In the genomic region with DNA sequence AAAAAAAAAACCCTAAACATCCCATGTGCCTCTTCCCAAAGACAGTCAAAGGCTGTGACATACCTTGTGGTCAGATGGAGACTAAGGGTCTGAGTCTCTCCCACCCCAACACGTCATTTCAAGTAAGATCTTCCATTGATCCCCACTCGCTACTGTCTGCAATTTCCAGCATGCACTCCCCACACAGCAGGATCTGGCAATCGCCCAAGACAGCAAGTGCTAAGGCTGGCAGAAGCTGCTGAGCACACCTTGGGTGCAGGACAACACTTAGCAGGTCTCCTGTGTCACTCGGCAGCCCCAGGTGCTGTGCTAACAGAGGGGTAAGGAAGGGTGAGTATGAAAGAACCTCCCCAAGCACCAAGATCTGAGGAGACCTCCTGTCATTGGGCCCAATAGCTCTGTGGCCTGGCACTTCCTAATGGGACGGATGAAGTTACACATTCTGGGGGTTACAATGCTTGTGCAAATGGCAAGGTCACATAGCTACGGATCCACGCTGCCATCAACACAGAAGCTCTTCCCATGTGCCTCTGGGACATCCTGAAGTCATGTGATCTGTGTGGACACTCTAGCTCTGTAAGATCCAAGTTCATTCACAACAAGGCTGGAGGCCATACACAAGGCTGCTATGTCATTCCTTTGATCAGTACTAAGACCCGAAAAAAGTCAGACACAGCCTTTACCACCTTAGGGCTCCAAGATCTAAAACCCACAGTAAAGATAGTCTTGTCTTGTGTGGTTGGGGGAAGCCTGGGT, we compare ENCODE assay signal across 10 mouse cellular contexts. TPM values are rescaled to one million over a fixed set of nuclear protein-coding genes. Genes with fewer than 3 reads are reported as not detected.
DNase-seq lines count a peak whose midpoint lies in the region; ATAC-seq and TF ChIP-seq lines count a peak whose summit lies in the region.
"Had no signal": no experiment of that assay in that cellular context is flagged by ENCODE, and none has a peak within 500 bp of the region (broad histone marks: within the 10 kb centered on the region; RNA-seq: fewer than 3 reads in every experiment).

No protein-coding gene starts in this region.

- ATAC-seq in forebrain, embryonic 16.5 days = 0 out of 2 replicates have a peak, but pooled peaks have one; percentile 6
- no peak for ATAC-seq in forebrain, embryonic 12.5 days (ENCODE audit: low FRiP score)
- no peak for ATAC-seq in kidney, embryonic 15.5 days (replicated peaks; ENCODE audit: low FRiP score)

- no peak for TF ChIP-seq POLR2A in testis, adult 2 months (IDR thresholded peaks at IDR 0.05; ENCODE audit: control insufficient read depth, low read depth, low read length)

- H3K4me3 ChIP-seq in forebrain, embryonic 16.5 days (replicated peaks; ENCODE audit: low read length) = no peak overlapping the region
- H3K4me3 ChIP-seq in forebrain, embryonic 12.5 days (replicated peaks) = no peak overlapping the region
- peak overlapping the region; percentile 36 for H3K4me3 ChIP-seq in testis, adult 2 months (ENCODE audit: control insufficient read depth, low read depth, low read length)
- no peak overlapping the region for H3K4me3 ChIP-seq in kidney, embryonic 15.5 days (replicated peaks)
- no peak overlapping the region for H3K4me3 ChIP-seq in gastrocnemius, adult 2 months
- H3K4me3 ChIP-seq: embryonic facial prominence, embryonic 15.5 days had no signal

- H3K27ac ChIP-seq in forebrain, embryonic 16.5 days (ENCODE audit: low read length) = no peak overlapping the region
- no peak overlapping the region for H3K27ac ChIP-seq in forebrain, embryonic 12.5 days
- H3K27ac ChIP-seq in testis, adult 2 months (ENCODE audit: control insufficient read depth, insufficient read depth, low read depth, low read length) = no peak overlapping the region
- peak overlapping the region; percentile 82 for H3K27ac ChIP-seq in kidney, embryonic 15.5 days
- H3K27ac ChIP-seq in gastrocnemius, adult 2 months = no peak overlapping the region

- no peak for TF ChIP-seq CTCF in testis, adult 2 months (IDR thresholded peaks at IDR 0.05; ENCODE audit: control insufficient read depth, insufficient read depth, insufficient replicate concordance, low read depth, low read length)
- no peak for TF ChIP-seq CTCF in gastrocnemius, adult 2 months (IDR thresholded peaks at IDR 0.05)

- peaks cover 6% of the 10 kb centered on the region for H3K4me1 ChIP-seq in forebrain, embryonic 16.5 days (replicated peaks; ENCODE audit: control insufficient read depth, insufficient read depth, low read length)
- H3K4me1 ChIP-seq in forebrain, embryonic 12.5 days = no peaks in the 10 kb centered on the region; the same call in 1 of the 2 replicates
- no peaks in the 10 kb centered on the region for H3K4me1 ChIP-seq in testis, adult 2 months (ENCODE audit: control insufficient read depth, insufficient read depth, low read length)
- H3K4me1 ChIP-seq in kidney, embryonic 15.5 days = peaks cover 35% of the 10 kb centered on the region

- H3K36me3 ChIP-seq in forebrain, embryonic 16.5 days (ENCODE audit: control insufficient read depth, insufficient read depth) = no peaks in the 10 kb centered on the region
- no peaks in the 10 kb centered on the region for H3K36me3 ChIP-seq in forebrain, embryonic 12.5 days (replicated peaks)
- H3K36me3 ChIP-seq in testis, adult 2 months (ENCODE audit: control insufficient read depth, insufficient read depth, low read length) = no peaks in the 10 kb centered on the region
- no peaks in the 10 kb centered on the region for H3K36me3 ChIP-seq in kidney, embryonic 15.5 days
- H3K36me3 ChIP-seq: embryonic facial prominence, embryonic 15.5 days had no signal

- H3K27me3 ChIP-seq in forebrain, embryonic 16.5 days (replicated peaks; ENCODE audit: control insufficient read depth, insufficient read depth, low read length) = no peaks in the 10 kb centered on the region
- H3K27me3 ChIP-seq in forebrain, embryonic 12.5 days = no peaks in the 10 kb centered on the region
- no peaks in the 10 kb centered on the region for H3K27me3 ChIP-seq in testis, adult 2 months (ENCODE audit: control insufficient read depth, insufficient read depth, low read length)
- no peaks in the 10 kb centered on the region for H3K27me3 ChIP-seq in kidney, embryonic 15.5 days
- H3K27me3 ChIP-seq: embryonic facial prominence, embryonic 15.5 days had no signal

- intact Hi-C loops in gastrocnemius, adult 2 months (cut with DNase I) = no loop called here

- H3K9me3 ChIP-seq in forebrain, embryonic 16.5 days (ENCODE audit: control insufficient read depth, low read length) = no peaks in the 10 kb centered on the region
- H3K9me3 ChIP-seq in forebrain, embryonic 12.5 days = no peaks in the 10 kb centered on the region
- H3K9me3 ChIP-seq in kidney, embryonic 15.5 days (replicated peaks) = no peaks in the 10 kb centered on the region
- H3K9me3 ChIP-seq: embryonic facial prominence, embryonic 15.5 days had no signal

- 59% methylated on average over 8 of the region's 8 CpGs for WGBS in forebrain, embryonic 16.5 days
- 80% methylated on average over 8 of the region's 8 CpGs for whole genome bisulfite sequencing in forebrain, embryonic 12.5 days
- 77% methylated on average over 8 of the region's 8 CpGs for WGBS in kidney, embryonic 15.5 days

- DNase-seq in testis, postnatal 14 days (ENCODE audit: low spot score) = no peak
- DNase-seq in testis, postnatal 10 days (ENCODE audit: low spot score) = peak; percentile 48
- DNase-seq in gastrocnemius, adult 2 months = no peak
- no peak for DNase-seq in urinary bladder, postnatal 10 days (ENCODE audit: low spot score)

- no peak overlapping the region for H3K4me2 ChIP-seq in forebrain, embryonic 16.5 days (ENCODE audit: low read length)
- H3K4me2 ChIP-seq in forebrain, embryonic 12.5 days = no peak overlapping the region
- no peak overlapping the region for H3K4me2 ChIP-seq in kidney, embryonic 15.5 days
- H3K4me2 ChIP-seq: embryonic facial prominence, embryonic 15.5 days; heart, embryonic 11.5 days had no signal

- H3K9ac ChIP-seq in forebrain, embryonic 16.5 days (replicated peaks; ENCODE audit: low read depth, low read length) = no peak overlapping the region
- H3K9ac ChIP-seq in forebrain, embryonic 12.5 days = no peak overlapping the region
- H3K9ac ChIP-seq in kidney, embryonic 15.5 days = no peak overlapping the region
- H3K9ac ChIP-seq: embryonic facial prominence, embryonic 15.5 days had no signal

RNA-seq across cellular contexts. Expression of a gene that starts 13.5 kb away (rescaled TPM):
- polyA plus RNA-seq in forebrain, embryonic 16.5 days (2015; fragmentation: Nextera tagmentation; extraction: Ambion mirVana) = 3.9 and 4.6 TPM in 2 replicates
- polyA plus RNA-seq in forebrain, embryonic 12.5 days (2016; fragmentation: Nextera tagmentation; extraction: Ambion mirVana) = 2.1 and 2.7 TPM in 2 replicates
- polyA plus RNA-seq in testis, adult 2 months (2012; rRNA removed) = 9.1 and 9.3 TPM in 2 replicates
- 6.5 and 7.1 TPM in 2 replicates for polyA plus RNA-seq in kidney, embryonic 15.5 days (2015; fragmentation: Nextera tagmentation; extraction: Ambion mirVana)
- total RNA-seq in gastrocnemius, adult 2 months (2021) = 1 to 10 TPM; 2.1 to 4.2 TPM
